Mouse (Mus musculus): ENCODE data around the gene Rpl19. TPM values are rescaled to one million over a fixed set of nuclear protein-coding genes. Genes with fewer than 3 reads are reported as not detected.
A peak's percentile ranks its signal among the peaks of the same experiment; 100 is the strongest.

Rpl19 gene
- 1,171 to 1,260 TPM (median 1,185 TPM) in 3 replicates for total RNA-seq (2017)

GRCm38 (mm10) chr11:98026570-98027296 lies at the start of gene Rpl19:
Gene Rpl19 (plus strand): TSS chr11:98026710.
- peak; percentile 76 for ATAC-seq (replicated peaks; ENCODE audit: insufficient number of reproducible peaks, low FRiP score, low TSS enrichment, poor library complexity, severe bottlenecking)

GRCm38 (mm10) chr11:97977797-97978196 lies 48.7 kb upstream of the Rpl19 start:
- ATAC-seq (replicated peaks; ENCODE audit: insufficient number of reproducible peaks, low FRiP score, low TSS enrichment, poor library complexity, severe bottlenecking), result no peak

GRCm38 (mm10) chr11:97978392-97978791 lies 48.1 kb upstream of the Rpl19 start:
- no peak for ATAC-seq (replicated peaks; ENCODE audit: insufficient number of reproducible peaks, low FRiP score, low TSS enrichment, poor library complexity, severe bottlenecking)

GRCm38 (mm10) chr11:97979824-97980495 lies 46.5 kb upstream of the Rpl19 start:
- no peak for ATAC-seq (replicated peaks; ENCODE audit: insufficient number of reproducible peaks, low FRiP score, low TSS enrichment, poor library complexity, severe bottlenecking)

GRCm38 (mm10) chr11:97980531-97980966 lies 46.0 kb upstream of the Rpl19 start:
- no peak for ATAC-seq (replicated peaks; ENCODE audit: insufficient number of reproducible peaks, low FRiP score, low TSS enrichment, poor library complexity, severe bottlenecking)

- ATAC-seq (replicated peaks; ENCODE audit: insufficient number of reproducible peaks, low FRiP score, low TSS enrichment, poor library complexity, severe bottlenecking), result no peak
Measured at GRCm38 (mm10) chr11:97982721-97983120, 43.8 kb upstream of the Rpl19 start.

GRCm38 (mm10) chr11:97983506-97983905 lies 43.0 kb upstream of the Rpl19 start:
- ATAC-seq (replicated peaks; ENCODE audit: insufficient number of reproducible peaks, low FRiP score, low TSS enrichment, poor library complexity, severe bottlenecking), result no peak

GRCm38 (mm10) chr11:97983983-97984382 lies 42.5 kb upstream of the Rpl19 start:
- ATAC-seq (replicated peaks; ENCODE audit: insufficient number of reproducible peaks, low FRiP score, low TSS enrichment, poor library complexity, severe bottlenecking), result no peak

GRCm38 (mm10) chr11:97985727-97986677 lies 40.5 kb upstream of the Rpl19 start, which contains the start of gene Plxdc1:
Gene Plxdc1 (minus strand): TSS chr11:97986444.
- ATAC-seq (replicated peaks; ENCODE audit: insufficient number of reproducible peaks, low FRiP score, low TSS enrichment, poor library complexity, severe bottlenecking), result no peak

GRCm38 (mm10) chr11:97986738-97987465 lies 39.6 kb upstream of the Rpl19 start:
- ATAC-seq (replicated peaks; ENCODE audit: insufficient number of reproducible peaks, low FRiP score, low TSS enrichment, poor library complexity, severe bottlenecking), result no peak

- ATAC-seq (replicated peaks; ENCODE audit: insufficient number of reproducible peaks, low FRiP score, low TSS enrichment, poor library complexity, severe bottlenecking), result peak; percentile 68
Measured at GRCm38 (mm10) chr11:97987551-97988526, 38.7 kb upstream of the Rpl19 start.

GRCm38 (mm10) chr11:97988530-97989096 lies 37.9 kb upstream of the Rpl19 start:
- peak; percentile 45 for ATAC-seq (replicated peaks; ENCODE audit: insufficient number of reproducible peaks, low FRiP score, low TSS enrichment, poor library complexity, severe bottlenecking)

GRCm38 (mm10) chr11:97994539-97995100 lies 31.9 kb upstream of the Rpl19 start:
- ATAC-seq (replicated peaks; ENCODE audit: insufficient number of reproducible peaks, low FRiP score, low TSS enrichment, poor library complexity, severe bottlenecking), result peak; percentile 54

- ATAC-seq (replicated peaks; ENCODE audit: insufficient number of reproducible peaks, low FRiP score, low TSS enrichment, poor library complexity, severe bottlenecking), result peak; percentile 42
Measured at GRCm38 (mm10) chr11:97995564-97996288, 30.8 kb upstream of the Rpl19 start, which contains the start of gene Arl5c. Gene Arl5c (minus strand): TSS chr11:97996181.

GRCm38 (mm10) chr11:97996691-97997090 lies 29.8 kb upstream of the Rpl19 start:
- ATAC-seq (replicated peaks; ENCODE audit: insufficient number of reproducible peaks, low FRiP score, low TSS enrichment, poor library complexity, severe bottlenecking), result no peak

- ATAC-seq (replicated peaks; ENCODE audit: insufficient number of reproducible peaks, low FRiP score, low TSS enrichment, poor library complexity, severe bottlenecking), result no peak
Measured at GRCm38 (mm10) chr11:97997387-97997960, 29.0 kb upstream of the Rpl19 start.

Measured in monocyte, adult 5-6 weeks (primary cell).